In genomic region chr6:98704887-98705622, GRCm38 (mm10) we compare ENCODE assay signal across 29 mouse cellular contexts.
DNase-seq lines count a peak whose midpoint lies in the region; ATAC-seq and TF ChIP-seq lines count a peak whose summit lies in the region.
"Had no signal": no experiment of that assay in that cellular context is flagged by ENCODE, and none has a peak within 500 bp of the region (broad histone marks: within the 10 kb centered on the region; RNA-seq: fewer than 3 reads in every experiment).

No protein-coding gene starts in this region.

- no peaks in the 10 kb centered on the region for H3K27me3 ChIP-seq in intestine, embryonic 15.5 days (replicated peaks)
- no peaks in the 10 kb centered on the region for H3K27me3 ChIP-seq in intestine, postnatal 0 days (replicated peaks; ENCODE audit: control insufficient read depth, insufficient read depth, low read length)
- H3K27me3 ChIP-seq in liver, embryonic 13.5 days = no peaks in the 10 kb centered on the region
- no peaks in the 10 kb centered on the region for H3K27me3 ChIP-seq in stomach, embryonic 15.5 days (replicated peaks)
- H3K27me3 ChIP-seq: heart, embryonic 15.5 days; hindbrain, embryonic 12.5 days; neural tube, embryonic 13.5 days; Patski had no signal

- H3K4me1 ChIP-seq in intestine, embryonic 15.5 days (replicated peaks) = no peaks in the 10 kb centered on the region
- H3K4me1 ChIP-seq in intestine, postnatal 0 days (replicated peaks; ENCODE audit: control insufficient read depth, insufficient read depth, low read length) = no peaks in the 10 kb centered on the region
- no peaks in the 10 kb centered on the region for H3K4me1 ChIP-seq in liver, embryonic 13.5 days (replicated peaks)
- no peaks in the 10 kb centered on the region for H3K4me1 ChIP-seq in stomach, embryonic 15.5 days
- H3K4me1 ChIP-seq: heart, embryonic 15.5 days; neural tube, embryonic 13.5 days had no signal

- H3K36me3 ChIP-seq in intestine, embryonic 15.5 days = no peaks in the 10 kb centered on the region
- H3K36me3 ChIP-seq in intestine, postnatal 0 days (ENCODE audit: control insufficient read depth, insufficient read depth) = no peaks in the 10 kb centered on the region
- no peaks in the 10 kb centered on the region for H3K36me3 ChIP-seq in liver, embryonic 13.5 days
- no peaks in the 10 kb centered on the region for H3K36me3 ChIP-seq in stomach, embryonic 15.5 days
- H3K36me3 ChIP-seq: heart, embryonic 15.5 days; hindbrain, embryonic 12.5 days; neural tube, embryonic 13.5 days had no signal

- H3K4me2 ChIP-seq in intestine, embryonic 15.5 days (replicated peaks) = 0 out of 2 replicates have a peak overlapping the region, but pooled peaks have one; percentile 6
- no peak overlapping the region for H3K4me2 ChIP-seq in intestine, postnatal 0 days (replicated peaks; ENCODE audit: low read depth)
- H3K4me2 ChIP-seq in liver, embryonic 13.5 days = no peak overlapping the region
- no peak overlapping the region for H3K4me2 ChIP-seq in stomach, embryonic 15.5 days
- H3K4me2 ChIP-seq: heart, embryonic 15.5 days; hindbrain, embryonic 12.5 days; neural tube, embryonic 13.5 days had no signal

- H3K9ac ChIP-seq in intestine, embryonic 15.5 days = no peak overlapping the region
- no peak overlapping the region for H3K9ac ChIP-seq in intestine, postnatal 0 days (ENCODE audit: low read depth, low read length)
- no peak overlapping the region for H3K9ac ChIP-seq in liver, embryonic 13.5 days
- no peak overlapping the region for H3K9ac ChIP-seq in stomach, embryonic 15.5 days
- H3K9ac ChIP-seq: heart, embryonic 15.5 days; hindbrain, embryonic 12.5 days; neural tube, embryonic 13.5 days had no signal

- no peaks in the 10 kb centered on the region for H3K9me3 ChIP-seq in intestine, embryonic 15.5 days
- no peaks in the 10 kb centered on the region for H3K9me3 ChIP-seq in intestine, postnatal 0 days (ENCODE audit: control insufficient read depth)
- no peaks in the 10 kb centered on the region for H3K9me3 ChIP-seq in liver, embryonic 13.5 days (replicated peaks)
- H3K9me3 ChIP-seq in stomach, embryonic 15.5 days = no peaks in the 10 kb centered on the region
- H3K9me3 ChIP-seq: heart, embryonic 15.5 days; hindbrain, embryonic 12.5 days; neural tube, embryonic 13.5 days had no signal

- no peak overlapping the region for H3K27ac ChIP-seq in intestine, embryonic 15.5 days
- no peak overlapping the region for H3K27ac ChIP-seq in intestine, postnatal 0 days (ENCODE audit: low read depth, low read length)
- no peak overlapping the region for H3K27ac ChIP-seq in liver, embryonic 13.5 days
- no peak overlapping the region for H3K27ac ChIP-seq in stomach, embryonic 15.5 days
- H3K27ac ChIP-seq: gastrocnemius, adult 2 months; heart, embryonic 15.5 days; hindbrain, embryonic 12.5 days; hindbrain, postnatal 0 days; neural tube, embryonic 13.5 days had no signal

- no peak overlapping the region for H3K4me3 ChIP-seq in intestine, embryonic 15.5 days (replicated peaks)
- no peak overlapping the region for H3K4me3 ChIP-seq in intestine, postnatal 0 days (ENCODE audit: low read depth, low read length)
- H3K4me3 ChIP-seq in liver, embryonic 13.5 days (replicated peaks) = no peak overlapping the region
- no peak overlapping the region for H3K4me3 ChIP-seq in stomach, embryonic 15.5 days (replicated peaks)
- H3K4me3 ChIP-seq: erythroblast, embryonic 14.5 days; gastrocnemius, adult 2 months; heart, embryonic 15.5 days; hindbrain, embryonic 12.5 days; myocyte; neural tube, embryonic 13.5 days had no signal

- TF ChIP-seq CTCF in intestine, postnatal 0 days (IDR thresholded peaks at IDR 0.05; ENCODE audit: low read depth) = no peak

- WGBS in intestine, embryonic 15.5 days = 43% methylated on average over 14 of the region's 14 CpGs
- 35% methylated on average over 14 of the region's 14 CpGs for WGBS in intestine, postnatal 0 days
- 50% methylated on average over 14 of the region's 14 CpGs for WGBS in liver, embryonic 13.5 days (ENCODE audit: insufficient replicate concordance)
- WGBS in stomach, embryonic 15.5 days = 54% methylated on average over 14 of the region's 14 CpGs

- DNase-seq in liver = peak; percentile 31
- DNase-seq in liver, embryonic 13.5 days = no peak
- no peak for DNase-seq in cerebellum, postnatal 25 days
- DNase-seq in spleen, postnatal 10 days (ENCODE audit: low spot score in 2 of 2) = no peak
- DNase-seq: adrenal gland, postnatal 10 days; cerebellum, adult 8-10 months; embryo, embryonic 11 days; gastrocnemius, adult 2 months; gastrocnemius, postnatal 36 days; kidney, adult 11 months; kidney, postnatal 14 days; layer of hippocampus, adult 9-11 months; lung, adult 18-20 months; lung, postnatal 4 days; thymus, postnatal 4 days had no signal

- peak; percentile 68 for ATAC-seq in intestine, embryonic 15.5 days
- ATAC-seq in intestine, postnatal 0 days = no peak
- ATAC-seq in liver, embryonic 13.5 days (ENCODE audit: low read depth) = peak; percentile 85
- peak; percentile 60; the same call in 1 of the 2 replicates for ATAC-seq in stomach, embryonic 15.5 days (ENCODE audit: insufficient read depth, low FRiP score, low read depth)
- no peak for ATAC-seq in megakaryocyte progenitor cell, adult 5-6 weeks (replicated peaks; ENCODE audit: poor library complexity)
- ATAC-seq: forebrain, embryonic 16.5 days; hindbrain, postnatal 0 days; lung, postnatal 0 days; midbrain, embryonic 16.5 days; Patski had no signal

Comparison
In these comparisons a context has a peak if more than half of its experiments do, and no peak if none do; other contexts are left out.
1. ATAC-seq: peak in intestine, embryonic 15.5 days (single experiment), liver, embryonic 13.5 days (single experiment) and stomach, embryonic 15.5 days (single experiment); none in intestine, postnatal 0 days (single experiment) and megakaryocyte progenitor cell, adult 5-6 weeks (single experiment).